Mouse (Mus musculus) MEL (cell line): ENCODE data around the gene Msantd2.

Source experiments
- CTCF ChIP-seq, 3 experiments: IDR thresholded peaks in 2 of 3; conservative IDR thresholded peaks in 1 of 3; 2 replicates each; pipeline ENCODE4 v1.5.1; 2011 to 2012; ENCODE audit warnings: low read length in 3 of 3, low read depth in 2 of 3, mild to moderate bottlenecking in 2 of 3, improper control_type of control experiment in 1 of 3, inconsistent platforms in 1 of 3, mixed read lengths in 1 of 3, moderate library complexity in 1 of 3; ENCODE audit not compliant: control insufficient read depth in 1 of 3, insufficient read depth in 1 of 3, poor library complexity in 1 of 3, severe bottlenecking in 1 of 3
- E2F4 ChIP-seq: IDR thresholded peaks from 2 replicates; pipeline ENCODE4 v1.6.1; 2011; ENCODE audit warnings: low read depth, low read length, improper control_type of control experiment, borderline replicate concordance
- EP300 ChIP-seq, 2 experiments: IDR thresholded peaks; 2 replicates each; pipeline ENCODE4 v1.6.1; 2011; ENCODE audit warnings: improper control_type of control experiment in 2 of 2, low read length in 2 of 2, low read depth in 1 of 2, mild to moderate bottlenecking in 1 of 2
- ETS1 ChIP-seq: IDR thresholded peaks from 2 replicates; pipeline ENCODE4 v1.6.1; 2012; ENCODE audit warnings: low read depth, mild to moderate bottlenecking, inconsistent platforms, low read length, improper control_type of control experiment, moderate library complexity
- GATA1 ChIP-seq: IDR thresholded peaks from 2 replicates; pipeline ENCODE4 v1.6.1; 2011; ENCODE audit warnings: low read depth, low read length, improper control_type of control experiment
- HCFC1 ChIP-seq: IDR thresholded peaks from 2 replicates; pipeline ENCODE4 v1.6.1; 2012; ENCODE audit warnings: low read depth, mild to moderate bottlenecking, inconsistent platforms, low read length, improper control_type of control experiment, moderate library complexity
- MYB ChIP-seq: IDR thresholded peaks from 2 replicates; pipeline ENCODE4 v1.6.1; 2011; ENCODE audit warnings: mild to moderate bottlenecking, low read depth, low read length, improper control_type of control experiment
- POLR2A ChIP-seq, 2 experiments: IDR thresholded peaks; 2 replicates each; pipeline ENCODE4 v1.6.1; 2011 to 2012; ENCODE audit warnings: low read length in 2 of 2, mild to moderate bottlenecking in 2 of 2, control low read depth in 1 of 2, improper control_type of control experiment in 1 of 2, low read depth in 1 of 2, moderate library complexity in 1 of 2; ENCODE audit not compliant: control insufficient read depth in 1 of 2, insufficient read depth in 1 of 2, poor library complexity in 1 of 2
- POLR2AphosphoS2 ChIP-seq: IDR thresholded peaks from 2 replicates; pipeline ENCODE4 v1.6.1; 2011; ENCODE audit warnings: low read length, improper control_type of control experiment
- POLR2AphosphoS5 ChIP-seq: IDR thresholded peaks from 2 replicates; pipeline ENCODE4 v1.6.1; 2012; ENCODE audit warnings: low read depth, borderline replicate concordance, mild to moderate bottlenecking, inconsistent platforms, low read length, moderate library complexity, mixed read lengths
- TAL1 ChIP-seq: IDR thresholded peaks from 2 replicates; pipeline ENCODE4 v1.6.1; 2012; ENCODE audit warnings: mild to moderate bottlenecking, inconsistent platforms, low read length, moderate library complexity, mixed read lengths
- USF1 ChIP-seq: IDR thresholded peaks from 2 replicates; pipeline ENCODE4 v1.6.1; 2014; ENCODE audit warnings: low read depth, mild to moderate bottlenecking, inconsistent platforms, low read length, improper control_type of control experiment, moderate library complexity

DNA sequence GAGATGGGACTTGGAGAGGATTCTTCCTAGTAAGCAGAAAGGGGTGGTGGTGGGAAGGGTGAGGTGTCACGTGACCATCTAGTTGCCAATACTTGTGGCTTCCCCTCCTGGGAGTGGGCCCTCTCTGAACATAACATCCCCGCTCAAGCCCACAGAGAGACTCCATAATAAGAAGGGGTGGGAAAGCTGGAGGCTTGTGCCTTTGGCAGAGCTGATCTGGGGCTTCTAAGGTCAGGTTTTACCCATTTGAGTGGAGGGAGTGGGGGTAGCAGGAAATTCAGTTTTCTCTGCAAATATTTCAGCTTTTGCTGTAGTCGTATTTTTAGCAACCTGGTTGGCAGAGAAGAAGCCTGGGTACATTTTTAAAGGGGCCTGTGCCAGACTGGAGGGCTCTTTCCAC is 67.2 kb downstream of the Msantd2 start:
- no peak for TF ChIP-seq EP300 (IDR thresholded peaks at IDR 0.05; ENCODE audit: low read depth in 1 of 2, low read length in 2 of 2)
- TF ChIP-seq POLR2A (IDR thresholded peaks at IDR 0.05; ENCODE audit: control insufficient read depth in 1 of 2, insufficient read depth in 1 of 2, low read depth in 1 of 2, low read length in 2 of 2, poor library complexity in 1 of 2) = no peak
- TF ChIP-seq HCFC1 = no peak
- TF ChIP-seq POLR2AphosphoS5 = no peak
- TF ChIP-seq POLR2AphosphoS2 = no peak
- no peak for TF ChIP-seq E2F4
- TF ChIP-seq CTCF (IDR thresholded peaks at IDR 0.05 in 2 of 3, conservative IDR thresholded peaks at IDR 0.05 in 1 of 3; ENCODE audit: control insufficient read depth in 1 of 3, insufficient read depth in 1 of 3, low read depth in 2 of 3, low read length in 3 of 3, poor library complexity in 1 of 3, severe bottlenecking in 1 of 3) = no peak
- TF ChIP-seq ETS1 = no peak
- no peak for TF ChIP-seq MYB
- no peak for TF ChIP-seq GATA1
- 0 out of 2 replicates have a peak, but pooled peaks have one; percentile 15 for TF ChIP-seq USF1
- TF ChIP-seq TAL1 = no peak
